ENCODE assay signal across 17 mouse cellular contexts in the genomic region with DNA sequence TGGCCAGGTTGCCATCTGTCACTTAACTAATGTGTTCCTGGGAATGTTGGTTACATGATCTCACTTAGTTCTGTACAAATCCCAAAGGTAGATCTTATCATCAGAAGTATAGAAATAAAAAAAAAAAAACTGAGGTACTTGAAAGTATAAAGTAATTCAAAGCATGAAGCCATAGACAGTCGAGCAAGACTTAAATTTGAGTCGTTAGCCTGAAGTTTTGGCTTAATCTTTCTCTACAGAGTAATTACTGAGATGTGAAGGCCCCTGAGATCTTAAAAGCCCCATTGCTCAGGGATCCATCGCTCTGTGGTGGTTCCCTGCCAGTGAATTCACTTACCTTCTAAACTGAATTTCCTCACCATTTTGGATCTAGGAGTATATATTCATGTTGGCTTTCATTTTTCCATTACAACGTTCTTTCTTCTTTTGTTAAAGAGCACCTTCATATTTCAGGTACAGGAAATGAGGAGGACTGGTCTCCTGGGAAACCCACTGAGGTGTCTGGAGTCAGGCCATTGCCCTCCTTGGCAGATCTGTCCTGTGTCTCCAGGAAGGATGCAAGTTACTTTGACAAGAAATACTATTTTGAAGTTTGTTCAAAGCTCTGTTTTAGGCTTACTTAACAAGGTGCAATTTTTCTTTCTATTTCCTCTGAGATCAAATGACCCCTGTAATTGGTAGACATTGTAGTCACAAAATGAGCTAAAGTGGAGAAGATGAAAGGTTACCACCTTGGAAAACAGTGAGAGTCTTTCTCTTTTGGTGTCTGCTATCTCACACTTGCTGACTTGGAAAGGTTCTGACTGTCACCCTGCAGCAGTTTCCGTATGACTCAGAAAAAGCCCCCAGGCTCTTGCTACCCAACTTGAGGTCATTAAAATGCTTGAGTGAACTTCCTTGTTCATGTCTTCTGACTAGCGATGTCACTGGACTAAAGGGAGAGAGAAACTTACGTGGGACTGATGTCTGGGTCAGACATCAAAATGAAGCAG.
"Had no signal": no experiment of that assay in that cellular context is flagged by ENCODE, and none has a peak within 500 bp of the region (broad histone marks: within the 10 kb centered on the region; RNA-seq: fewer than 3 reads in every experiment).

No protein-coding gene starts in this region.

- H3K27ac ChIP-seq: kidney, postnatal 0 days; layer of hippocampus, adult 2 months; limb, embryonic 13.5 days; liver, embryonic 15.5 days; midbrain, embryonic 13.5 days; neural tube, embryonic 13.5 days had no signal

- H3K27me3 ChIP-seq: limb, embryonic 13.5 days; liver, embryonic 15.5 days; midbrain, embryonic 13.5 days; neural tube, embryonic 13.5 days had no signal

- H3K4me3 ChIP-seq: layer of hippocampus, adult 2 months; limb, embryonic 13.5 days; liver, embryonic 15.5 days; midbrain, embryonic 13.5 days; myocyte; neural tube, embryonic 13.5 days had no signal

- DNase-seq: kidney, adult 11 months; kidney, adult 9 months; kidney, postnatal 36 days; left cerebral cortex, postnatal 4 days; lung, adult 2 months; lung, postnatal 36 days; right cerebral cortex, adult 18-20 months; right cerebral cortex, postnatal 25 days; thymus, adult 18-20 months; thymus, postnatal 14 days had no signal

- H3K36me3 ChIP-seq: limb, embryonic 13.5 days; liver, embryonic 15.5 days; midbrain, embryonic 13.5 days; neural tube, embryonic 13.5 days had no signal

- H3K9me3 ChIP-seq: limb, embryonic 13.5 days; liver, embryonic 15.5 days; midbrain, embryonic 13.5 days; neural tube, embryonic 13.5 days had no signal

- H3K4me1 ChIP-seq: limb, embryonic 13.5 days; liver, embryonic 15.5 days; midbrain, embryonic 13.5 days; neural tube, embryonic 13.5 days had no signal
